Mouse (Mus musculus): Measurements from ENCODE around the gene Sema3f.

GRCm38 (mm10) chr9:107668916-107669315 is 41.4 kb downstream of the Sema3f start:
- no peak for TF ChIP-seq CTCF (IDR thresholded peaks at IDR 0.05; ENCODE audit: low read depth, low read length)
- no peak for TF ChIP-seq POLR2A (IDR thresholded peaks at IDR 0.05; ENCODE audit: insufficient read depth, low read length)
- TF ChIP-seq EP300 (IDR thresholded peaks at IDR 0.05; ENCODE audit: insufficient read depth, low read depth, low read length): no peak

Data from ES-Bruce4 (cell line).